ENCODE assay signal across 10 mouse cellular contexts in the genomic region with DNA sequence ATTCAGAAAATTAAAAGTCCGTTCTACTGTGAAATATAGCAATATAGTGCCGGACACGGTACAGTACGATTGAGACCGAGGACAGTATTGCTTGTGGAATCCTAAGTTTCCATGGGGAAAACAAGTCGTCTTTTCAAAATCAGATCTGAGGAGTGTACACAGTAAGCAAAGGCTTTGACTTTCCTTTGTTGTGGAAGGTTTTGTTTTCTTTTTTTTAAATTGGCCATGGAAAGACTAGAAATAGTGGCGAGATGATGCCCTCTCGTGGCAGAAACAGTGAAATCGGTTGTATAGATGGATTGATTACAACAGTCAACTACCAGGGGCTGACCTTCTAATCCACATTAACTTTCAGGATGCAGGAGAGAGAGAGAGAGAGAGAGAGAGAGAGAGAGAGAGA. TPM values are rescaled to one million over a fixed set of nuclear protein-coding genes. Genes with fewer than 3 reads are reported as not detected.
DNase-seq lines count a peak whose midpoint lies in the region; ATAC-seq and TF ChIP-seq lines count a peak whose summit lies in the region.
"Had no signal": no experiment of that assay in that cellular context is flagged by ENCODE, and none has a peak within 500 bp of the region (broad histone marks: within the 10 kb centered on the region; RNA-seq: fewer than 3 reads in every experiment).

No protein-coding gene starts in this region.

- TF ChIP-seq POLR2A in CH12.LX (IDR thresholded peaks at IDR 0.05; ENCODE audit: low read depth, low read length): no peak

- peak in 1 of 2 experiments; percentile 63; a peak in 2 of 4 replicates for TF ChIP-seq CTCF in CH12.LX (conservative IDR thresholded peaks at IDR 0.05 in 1 of 2, IDR thresholded peaks at IDR 0.05 in 1 of 2; ENCODE audit: low read depth in 2 of 2, low read length in 2 of 2)

- dilution Hi-C loops in CH12.LX (cut with MboI; ENCODE audit: extremely low pct_ligation_motif_present, extremely low pct_unique_long_range_greater_than_20kb, low sequenced_read_pairs): no loop called here

- peak; percentile 70 for TF ChIP-seq RAD21 in CH12.LX (IDR thresholded peaks at IDR 0.05; ENCODE audit: low read depth, low read length)

- H3K27ac ChIP-seq in CH12.LX (ENCODE audit: insufficient read depth, low read depth): no peak overlapping the region
- no peak overlapping the region for H3K27ac ChIP-seq in forebrain, embryonic 16.5 days (ENCODE audit: low read length)
- H3K27ac ChIP-seq: heart, embryonic 15.5 days had no signal

- H3K27me3 ChIP-seq in CH12.LX (replicated peaks): peaks cover 33% of the 10 kb centered on the region
- no peaks in the 10 kb centered on the region for H3K27me3 ChIP-seq in forebrain, embryonic 16.5 days (replicated peaks; ENCODE audit: control insufficient read depth, insufficient read depth, low read length)
- H3K27me3 ChIP-seq: heart, embryonic 15.5 days; megakaryocyte, embryonic 14.5 days had no signal

- no peaks in the 10 kb centered on the region for H3K79me2 ChIP-seq in CH12.LX (replicated peaks; ENCODE audit: control insufficient read depth, extremely low read depth, insufficient read depth, poor library complexity, severe bottlenecking)

- no peak overlapping the region for H3K4me2 ChIP-seq in CH12.LX (ENCODE audit: insufficient read depth, low read depth, poor library complexity, severe bottlenecking)
- no peak overlapping the region for H3K4me2 ChIP-seq in forebrain, embryonic 16.5 days (ENCODE audit: low read length)
- H3K4me2 ChIP-seq: heart, embryonic 15.5 days had no signal

- H3K9me3 ChIP-seq in CH12.LX (replicated peaks; ENCODE audit: low read length): peaks cover 2% of the 10 kb centered on the region
- H3K9me3 ChIP-seq in forebrain, embryonic 16.5 days (ENCODE audit: control insufficient read depth, low read length): no peaks in the 10 kb centered on the region
- H3K9me3 ChIP-seq: heart, embryonic 15.5 days had no signal

- no peaks in the 10 kb centered on the region for H3K4me1 ChIP-seq in CH12.LX (ENCODE audit: control insufficient read depth in 1 of 2, insufficient read depth in 2 of 2)
- no peaks in the 10 kb centered on the region for H3K4me1 ChIP-seq in forebrain, embryonic 16.5 days (replicated peaks; ENCODE audit: control insufficient read depth, insufficient read depth, low read length)
- H3K4me1 ChIP-seq: heart, embryonic 15.5 days; megakaryocyte, embryonic 14.5 days had no signal

- H3K9ac ChIP-seq in CH12.LX (ENCODE audit: insufficient read depth, low read depth): no peak overlapping the region
- H3K9ac ChIP-seq in forebrain, embryonic 16.5 days (replicated peaks; ENCODE audit: low read depth, low read length): no peak overlapping the region
- H3K9ac ChIP-seq: heart, embryonic 15.5 days had no signal

- no peaks in the 10 kb centered on the region for H3K36me3 ChIP-seq in CH12.LX (replicated peaks in 1 of 2; ENCODE audit: control insufficient read depth in 1 of 2, insufficient read depth in 1 of 2, low read length in 1 of 2)
- no peaks in the 10 kb centered on the region for H3K36me3 ChIP-seq in forebrain, embryonic 16.5 days (ENCODE audit: control insufficient read depth, insufficient read depth)
- H3K36me3 ChIP-seq: heart, embryonic 15.5 days had no signal

- 63% methylated on average over 9 of the region's 9 CpGs for WGBS in forebrain, embryonic 16.5 days

- in situ Hi-C loops in CH12.LX (cut with MboI; ENCODE audit: low pct_ligation_motif_present, low pct_unique_long_range_greater_than_20kb, low sequenced_read_pairs): loop anchor here (25.0 kb wide), 2 partner anchors 151 to 326 kb away; no protein-coding TSS in a partner anchor

- H3K4me3 ChIP-seq in CH12.LX (replicated peaks in 1 of 3; ENCODE audit: low read depth in 2 of 3, low read length in 2 of 3, poor library complexity in 1 of 3): no peak overlapping the region
- H3K4me3 ChIP-seq in forebrain, embryonic 16.5 days (replicated peaks; ENCODE audit: low read length): no peak overlapping the region
- H3K4me3 ChIP-seq: heart, embryonic 15.5 days; megakaryocyte, embryonic 14.5 days had no signal

- ATAC-seq in forebrain, embryonic 16.5 days: peak; percentile 45

- intact Hi-C loops in heart, postnatal 10 days (cut with DNase I): loop anchor here (5.0 to 10.0 kb wide), 2 partner anchors 234 to 341 kb away; partner anchors contain the start of gene Rcan2
- intact Hi-C loops in heart, postnatal 25 days (cut with DNase I): loop anchor here (1.0 kb wide), 1 partner anchor 155 kb away; no protein-coding TSS in a partner anchor

- TF ChIP-seq EP300 in CH12.LX (IDR thresholded peaks at IDR 0.05; ENCODE audit: low read length): no peak

- DNase-seq in heart, postnatal 10 days: peak; percentile 44 to 63
- DNase-seq in heart, postnatal 25 days (ENCODE audit: low spot score): no peak
- peak; percentile 16 for DNase-seq in CH12.LX (ENCODE audit: extremely low read depth)
- peak; percentile 30 for DNase-seq in brain, embryonic 18.5 days (ENCODE audit: low read depth, low spot score)
- DNase-seq in layer of hippocampus, adult 9-10 months (ENCODE audit: low spot score): peak; percentile 57
- peak; percentile 68 for DNase-seq in retina, postnatal 1 day
- DNase-seq in c-Kit-positive CD71-positive TER-119-positive erythroid progenitor cells, embryonic 14.5 days (ENCODE audit: low spot score): no peak

TF ChIP-seq in CH12.LX, 34 proteins besides CTCF, POLR2A, EP300 and RAD21:
- TF ChIP-seq ZKSCAN1 (IDR thresholded peaks at IDR 0.05; ENCODE audit: borderline replicate concordance, low read depth, low read length): no peak
- TF ChIP-seq SMC3 (IDR thresholded peaks at IDR 0.05; ENCODE audit: low read depth, low read length): peak; percentile 55
- peak; percentile 75 for TF ChIP-seq ZNF384 (IDR thresholded peaks at IDR 0.05; ENCODE audit: low read depth, low read length)
- TF ChIP-seq MAFK (IDR thresholded peaks at IDR 0.05; ENCODE audit: insufficient replicate concordance, low read length): no peak
- no peak for TF ChIP-seq JUN (IDR thresholded peaks at IDR 0.05; ENCODE audit: insufficient read depth, low read depth, low read length)
- TF ChIP-seq MAZ (IDR thresholded peaks at IDR 0.05; ENCODE audit: low read depth, low read length): no peak
TF ChIP-seq in CH12.LX: peak in this region for 2.

RNA-seq across cellular contexts. Expression of gene Enpp5, which starts 40.0 kb away (rescaled TPM):
- total RNA-seq in heart, postnatal 10 days (2021): 1 to 10 TPM; 9.2 to 9.4 TPM
- 10 to 100 TPM; 10.1 to 10.6 TPM for total RNA-seq in heart, postnatal 25 days (2021)
- total RNA-seq in CH12.LX (2012; rRNA removed) (not detected in 2 replicates), CH12.LX (2014; rRNA removed) (not detected in 2 replicates)
- polyA plus RNA-seq in CH12.LX (2012; ENCODE audit: insufficient read length, low read depth): not detected in 2 replicates
- 75.7 and 90.0 TPM in 2 replicates for polyA plus RNA-seq in forebrain, embryonic 16.5 days (2015; fragmentation: Nextera tagmentation; extraction: Ambion mirVana)

Comparison
In these comparisons a context has a peak if more than half of its experiments do, and no peak if none do; other contexts are left out.
1. DNase-seq: peak in heart, postnatal 10 days (2 of 2), CH12.LX (single experiment), brain, embryonic 18.5 days (single experiment), layer of hippocampus, adult 9-10 months (single experiment) and retina, postnatal 1 day (single experiment); none in heart, postnatal 25 days (single experiment) and c-Kit-positive CD71-positive TER-119-positive erythroid progenitor cells, embryonic 14.5 days (single experiment).
2. RNA of gene Enpp5, which starts 40.0 kb away (total RNA-seq): 10.1 to 10.6 TPM in heart, postnatal 25 days and 9.2 to 9.4 TPM in heart, postnatal 10 days; not detected in CH12.LX; every median in the first group is over 10 times any median in the second.